Mouse (Mus musculus) left cerebral cortex, postnatal 4 days (tissue): ENCODE measurements around the gene Arvcf. TPM values are rescaled to one million over a fixed set of nuclear protein-coding genes. Genes with fewer than 3 reads are reported as not detected.

Source experiments
- DNase-seq: peaks from one replicate; pipeline ENCODE4 v3.0.0-alpha.2; 2022
- intact Hi-C: fragments of 180-260 bp; cut with DNase I; formaldehyde crosslinking; loops from one replicate; pipeline ENCODE4 v1.15.1; 2025
- total RNA-seq, 2 experiments: library from RNA; stranded (reverse); gene quantifications; 2 replicates each; pipeline ENCODE4 v1.2.3; 2021

Gene Arvcf
- total RNA-seq, 2 experiments from 2014 or later = 74.7 to 80.3 TPM

- intact Hi-C loops = loop anchor here (5.0 kb wide), 1 partner anchor 46 kb away; no protein-coding TSS in a partner anchor
- DNase-seq = peak; percentile 65
These were observed 3.5 kb downstream of the Arvcf start for GRCm38 (mm10) chr16:18351313-18352055.

DNA sequence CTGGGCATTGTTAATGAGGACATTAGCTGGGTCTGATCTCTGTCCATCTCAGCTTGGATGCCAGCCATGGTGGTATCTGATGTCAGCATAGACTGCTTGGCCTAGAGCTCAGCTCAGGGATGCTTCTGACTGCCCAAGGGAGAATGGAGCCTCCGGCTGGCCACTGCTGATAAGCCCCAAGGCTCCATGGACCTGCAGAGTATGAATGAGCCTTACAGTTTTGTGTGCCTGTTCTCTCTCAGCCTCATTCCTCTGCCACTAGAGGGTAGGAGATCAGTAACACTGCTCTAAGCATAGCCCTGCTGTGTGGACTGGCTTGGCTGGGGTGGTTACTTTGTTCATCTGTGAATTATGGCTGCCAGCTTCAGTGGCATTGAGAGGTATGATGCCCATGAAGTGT, 5.1 kb downstream of the Arvcf start:
- intact Hi-C loops = loop anchor here (5.0 kb wide), 1 partner anchor 44 kb away; no protein-coding TSS in a partner anchor
- DNase-seq = no peak

GRCm38 (mm10) chr16:18356961-18357360, 9.0 kb downstream of the Arvcf start:
- no peak for DNase-seq
- intact Hi-C loops = no loop called here

DNA sequence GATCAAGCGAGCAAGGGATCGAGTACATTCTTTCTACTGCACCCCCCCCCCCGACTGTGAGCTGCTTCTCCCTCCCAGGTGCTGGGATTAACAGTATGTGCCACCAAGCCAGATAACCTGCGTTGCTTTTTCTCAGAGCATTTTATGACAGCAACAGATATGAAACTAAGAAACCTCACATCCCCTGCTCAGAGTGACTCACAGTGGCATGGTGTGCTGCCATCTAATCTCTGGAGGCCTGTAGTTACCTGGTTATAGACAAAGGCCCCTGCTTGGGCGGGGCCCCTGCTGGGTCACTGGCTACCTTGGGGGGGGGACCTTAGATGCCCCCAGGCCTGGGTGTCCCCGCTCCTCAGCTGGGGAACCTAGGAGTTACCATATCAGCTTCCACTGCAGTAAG, 10.0 kb downstream of the Arvcf start:
- intact Hi-C loops = no loop called here
- no peak for DNase-seq

DNA sequence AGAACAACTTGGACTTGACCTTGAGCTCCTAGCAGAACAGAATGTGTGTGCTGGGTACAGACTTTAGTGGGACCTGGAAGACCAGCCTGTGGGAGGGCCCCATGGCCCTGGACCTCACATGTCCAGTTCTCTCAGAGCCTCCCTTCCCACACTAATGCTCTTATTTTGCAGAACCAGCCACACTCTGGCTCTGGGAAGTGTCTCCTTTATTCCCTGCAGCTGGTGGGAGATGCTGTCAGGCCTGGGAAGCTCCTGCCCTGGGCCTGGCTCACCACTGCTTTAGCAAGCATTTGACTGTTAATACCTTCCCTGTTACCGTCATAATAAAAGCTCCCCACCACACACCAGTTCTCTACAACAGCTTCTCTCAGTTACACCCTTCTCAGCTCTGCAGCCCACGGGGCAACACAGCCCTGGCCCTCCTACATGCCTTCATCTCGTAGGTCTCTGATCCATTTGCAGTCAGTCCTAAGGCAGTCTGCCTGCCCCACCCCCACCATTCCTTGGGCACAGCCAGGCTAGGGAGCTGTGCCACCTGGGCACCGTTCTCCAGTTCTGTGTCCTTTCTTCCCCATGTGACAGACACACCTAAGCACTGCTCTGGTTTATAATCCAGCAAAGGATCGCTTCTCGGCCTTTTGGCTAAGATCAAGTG, 12.3 kb downstream of the Arvcf start:
- intact Hi-C loops = no loop called here
- DNase-seq = no peak

DNA sequence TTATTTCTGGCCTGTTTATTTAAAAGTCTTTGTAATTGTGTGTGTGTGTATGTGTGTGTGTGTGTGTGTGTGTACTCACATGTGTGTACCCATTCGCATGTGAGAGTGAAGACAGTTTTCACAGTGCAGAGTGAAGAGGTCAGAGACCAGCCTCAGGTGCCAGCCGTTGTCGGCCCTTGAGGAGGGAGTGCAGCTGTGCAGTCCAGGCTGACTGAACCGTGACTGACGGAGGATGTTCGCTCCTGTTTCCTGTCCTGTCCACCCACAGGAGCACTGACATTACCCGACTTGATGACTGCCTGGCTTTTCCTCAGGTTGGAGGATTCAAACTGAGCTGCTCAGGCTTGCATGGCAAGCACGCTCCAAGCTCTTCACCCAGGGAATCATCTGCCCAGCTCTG, 15.0 kb downstream of the Arvcf start:
- no peak for DNase-seq
- intact Hi-C loops = no loop called here

- DNase-seq = no peak
- intact Hi-C loops = no loop called here
These were observed 18.9 kb downstream of the Arvcf start for GRCm38 (mm10) chr16:18366849-18367248.

- intact Hi-C loops = no loop called here
- DNase-seq = no peak
These were observed 22.2 kb downstream of the Arvcf start for GRCm38 (mm10) chr16:18370197-18370596.

- intact Hi-C loops = no loop called here
- DNase-seq = no peak
These were observed 25.6 kb downstream of the Arvcf start for GRCm38 (mm10) chr16:18373632-18374031.

- DNase-seq = no peak
- intact Hi-C loops = no loop called here
These were observed 28.4 kb downstream of the Arvcf start for GRCm38 (mm10) chr16:18376297-18376954.

GRCm38 (mm10) chr16:18377203-18377602, 29.2 kb downstream of the Arvcf start:
- intact Hi-C loops = no loop called here

GRCm38 (mm10) chr16:18378489-18378888, 30.5 kb downstream of the Arvcf start:
- intact Hi-C loops = no loop called here
- no peak for DNase-seq

More at GRCm38 (mm10) chr16:18377203-18377602, 29.2 kb downstream of the Arvcf start:
- no peak for DNase-seq

GRCm38 (mm10) chr16:18379338-18380001, 31.5 kb downstream of the Arvcf start:
- no peak for DNase-seq
- intact Hi-C loops = no loop called here

- intact Hi-C loops = no loop called here
- peak; percentile 78 for DNase-seq
These were observed 32.6 kb downstream of the Arvcf start for GRCm38 (mm10) chr16:18380495-18381063.

DNA sequence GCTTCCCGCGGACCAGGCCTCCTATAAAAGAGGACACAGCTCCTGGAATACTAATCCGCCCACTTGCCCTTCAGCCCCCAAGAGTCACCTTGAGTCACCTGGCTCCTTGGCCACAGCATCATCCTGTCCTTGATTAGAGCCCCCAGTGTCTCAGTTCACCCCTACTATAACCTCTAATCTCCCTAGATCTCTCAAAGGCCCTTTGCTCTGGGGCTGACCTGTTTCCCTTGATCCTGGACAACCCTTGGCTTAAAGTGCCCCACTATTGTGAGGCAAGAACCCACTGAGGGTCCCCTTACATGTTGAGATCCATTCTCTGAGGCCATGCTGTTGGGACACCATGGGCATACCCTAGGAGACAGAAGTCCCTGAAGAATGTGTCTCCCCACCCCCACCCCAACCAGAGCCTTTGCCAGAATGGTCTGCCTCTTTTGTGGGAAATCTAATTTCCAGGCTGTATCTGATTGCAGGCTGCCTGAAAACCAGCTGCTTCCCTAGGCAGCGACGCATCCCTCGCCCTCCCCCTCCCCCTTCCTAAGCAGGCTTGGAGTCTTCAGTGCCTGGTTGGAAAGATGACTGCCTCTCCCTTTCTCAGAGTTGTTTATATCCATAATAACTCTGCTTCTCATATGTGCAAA, 33.8 kb downstream of the Arvcf start:
- intact Hi-C loops = no loop called here

DNA sequence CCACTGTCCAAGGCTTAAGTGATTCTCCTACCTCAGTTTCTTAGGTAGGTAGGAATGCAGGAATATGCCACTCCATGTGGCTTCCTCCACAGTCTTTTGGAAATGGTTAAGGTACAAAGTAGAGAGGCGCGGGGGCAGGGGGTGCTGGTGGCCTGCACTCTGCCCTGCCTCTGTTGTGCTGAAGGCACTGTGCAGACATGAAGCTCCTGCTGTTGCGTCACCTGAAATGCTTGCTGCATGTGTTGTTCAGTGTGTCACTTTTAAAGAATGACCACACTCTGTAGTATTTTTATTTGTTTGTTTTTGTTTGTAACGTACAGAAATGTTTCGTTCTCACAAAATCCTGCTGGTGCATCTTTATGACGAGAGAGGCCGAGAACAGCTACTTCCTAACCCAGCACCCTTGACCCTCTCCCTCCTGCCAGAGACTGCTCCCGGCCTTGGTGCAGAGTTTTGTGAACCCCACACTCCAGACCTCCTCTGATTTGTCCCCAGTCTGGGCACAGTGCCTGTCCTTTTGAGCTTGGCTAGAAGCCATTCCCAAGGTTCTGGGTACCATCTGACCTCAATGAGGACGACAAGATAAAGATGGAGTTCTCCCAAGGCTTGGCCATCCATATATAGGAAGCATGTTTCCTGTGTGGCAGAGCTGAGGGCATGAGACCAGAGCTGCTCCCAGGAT, 35.2 kb downstream of the Arvcf start:
- no peak for DNase-seq
- intact Hi-C loops = no loop called here

More for the DNA sequence above, 33.8 kb downstream of the Arvcf start:
- DNase-seq = no peak

- intact Hi-C loops = no loop called here
- no peak for DNase-seq
These were observed 35.8 kb downstream of the Arvcf start for GRCm38 (mm10) chr16:18383756-18384155.

DNA sequence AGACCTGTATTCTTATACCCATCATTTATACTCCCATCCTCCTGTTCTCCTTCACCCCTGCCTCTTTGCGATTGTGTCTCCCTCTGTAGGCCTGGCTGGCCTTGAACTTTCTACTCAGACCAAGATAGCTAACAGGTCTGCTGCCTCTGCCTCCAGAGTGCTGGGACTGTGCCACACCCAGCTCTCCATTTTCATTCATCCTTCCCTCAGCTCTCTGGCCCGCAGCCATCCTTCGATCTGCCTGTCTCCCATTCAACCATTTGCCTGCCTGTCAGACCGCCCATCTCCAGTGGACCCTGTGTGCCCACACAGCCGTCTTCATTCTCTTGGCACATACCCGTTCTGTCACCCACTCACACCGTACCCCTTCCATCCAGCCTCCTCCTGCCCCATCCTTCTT, 36.2 kb downstream of the Arvcf start:
- intact Hi-C loops = no loop called here
- no peak for DNase-seq

GRCm38 (mm10) chr16:18384659-18385058, 36.7 kb downstream of the Arvcf start:
- intact Hi-C loops = no loop called here

DNA sequence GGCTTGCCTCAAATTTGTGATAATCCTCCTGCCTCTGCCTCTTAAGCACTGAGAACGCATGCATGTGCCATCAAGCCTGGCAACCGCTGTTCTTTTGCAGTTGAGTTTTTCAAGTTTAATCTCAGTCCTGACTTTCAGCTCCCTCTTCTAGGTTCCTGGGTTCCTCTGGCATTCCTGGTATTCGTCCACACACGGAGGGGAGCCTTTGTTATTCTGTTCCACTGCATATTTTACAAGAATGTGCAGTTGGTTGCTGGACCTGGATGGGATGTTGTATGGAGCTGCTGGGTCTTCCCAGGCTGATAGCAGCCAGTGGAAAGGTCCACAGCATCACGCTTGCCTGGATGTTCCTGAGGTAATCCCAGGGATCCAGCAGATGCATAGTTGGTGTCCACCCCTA, 37.4 kb downstream of the Arvcf start:
- intact Hi-C loops = no loop called here
- DNase-seq = no peak

More at GRCm38 (mm10) chr16:18384659-18385058, 36.7 kb downstream of the Arvcf start:
- no peak for DNase-seq
